Mouse (Mus musculus): ENCODE results near the gene Ccr6.

DNA sequence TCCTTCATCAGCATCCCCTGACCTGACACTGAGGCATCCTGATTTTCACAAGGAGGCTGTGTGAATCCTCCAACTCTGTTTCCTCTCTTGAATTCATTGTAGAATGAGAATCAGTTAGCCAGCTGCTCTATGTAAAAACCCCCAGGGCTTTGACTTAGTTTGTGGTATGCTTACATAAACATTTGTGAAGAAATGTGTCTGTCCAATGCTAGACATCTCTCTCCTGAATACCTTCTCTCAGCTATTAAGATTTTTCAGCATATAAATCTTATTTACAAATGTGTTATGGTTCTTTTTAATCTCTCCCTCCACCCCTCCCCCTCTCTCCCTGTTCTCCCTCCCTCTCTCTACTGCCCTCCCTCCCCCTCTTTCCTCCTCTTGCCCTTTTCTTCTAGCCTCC lies 18.4 kb downstream of the Ccr6 start:
- TF ChIP-seq CTCF (IDR thresholded peaks at IDR 0.05; ENCODE audit: extremely low read depth, insufficient read depth, low read length) = no peak
- no peak for TF ChIP-seq POLR2A (IDR thresholded peaks at IDR 0.05; ENCODE audit: extremely low read depth, insufficient read depth, low read length)

Measured in cortical plate, adult 2 months (tissue).